Mouse (Mus musculus) CH12.LX (cell line): Measurements from ENCODE around the gene Timeless. TPM values are rescaled to one million over a fixed set of nuclear protein-coding genes. Genes with fewer than 3 reads are reported as not detected.

Experiments
- DNase-seq: peaks from one replicate; pipeline ENCODE4 v3.0.0-alpha.2; 2013; ENCODE audit errors: extremely low read depth
- H3K27ac ChIP-seq: 2 replicates; pipeline ENCODE4 v1.5.1; 2012; ENCODE audit warnings: low read depth, mild to moderate bottlenecking, control low read depth, moderate library complexity; ENCODE audit not compliant: insufficient read depth
- H3K27me3 ChIP-seq: replicated peaks from 2 replicates; pipeline ENCODE3; 2012; ENCODE audit warnings: inconsistent platforms
- H3K36me3 ChIP-seq, 2 experiments: replicated peaks in 1 of 2; 2 replicates each; pipeline versions ENCODE3 to v1.6.1; 2012; ENCODE audit warnings: inconsistent platforms in 1 of 2, low read length in 1 of 2, mild to moderate bottlenecking in 1 of 2, mixed read lengths in 1 of 2, moderate library complexity in 1 of 2; ENCODE audit not compliant: control insufficient read depth in 1 of 2, insufficient read depth in 1 of 2
- H3K4me1 ChIP-seq, 2 experiments: 2 replicates each; pipeline ENCODE4 v1.6.1; 2012; ENCODE audit warnings: inconsistent platforms in 1 of 2, moderate library complexity in 1 of 2; ENCODE audit not compliant: insufficient read depth in 2 of 2, control insufficient read depth in 1 of 2
- H3K4me2 ChIP-seq: 2 replicates; pipeline ENCODE4 v1.6.1; 2012; ENCODE audit warnings: low read depth, mild to moderate bottlenecking, control low read depth; ENCODE audit not compliant: poor library complexity, insufficient read depth, severe bottlenecking
- H3K4me3 ChIP-seq, 3 experiments: fragments of 150-350 bp in 1 of 3; sonication (generic) in 1 of 3; replicated peaks in 1 of 3; 2 replicates each; pipeline versions ENCODE3 to v1.5.1; 2011 to 2012; ENCODE audit warnings: low read depth in 2 of 3, low read length in 2 of 3, mild to moderate bottlenecking in 2 of 3, moderate library complexity in 2 of 3, control low read depth in 1 of 3, improper control_type of control experiment in 1 of 3, inconsistent platforms in 1 of 3, mixed read lengths in 1 of 3; ENCODE audit not compliant: poor library complexity in 1 of 3
- H3K79me2 ChIP-seq: replicated peaks from 2 replicates; pipeline ENCODE4 v1.6.1; 2012; ENCODE audit warnings: mild to moderate bottlenecking, moderate library complexity; ENCODE audit not compliant: control insufficient read depth, poor library complexity, insufficient read depth, severe bottlenecking; ENCODE audit errors: extremely low read depth
- H3K9ac ChIP-seq: 2 replicates; pipeline ENCODE4 v1.6.1; 2012; ENCODE audit warnings: low read depth, mild to moderate bottlenecking, control low read depth, moderate library complexity; ENCODE audit not compliant: insufficient read depth
- H3K9me3 ChIP-seq: replicated peaks from 2 replicates; pipeline ENCODE3; 2012; ENCODE audit warnings: low read length, inconsistent platforms, mixed read lengths
- CHD1 ChIP-seq: IDR thresholded peaks from 2 replicates; pipeline ENCODE4 v1.6.1; 2012; ENCODE audit warnings: low read depth, low read length, improper control_type of control experiment, inconsistent platforms
- CHD2 ChIP-seq: IDR thresholded peaks from 2 replicates; pipeline ENCODE4 v1.6.1; 2011; ENCODE audit warnings: low read length, improper control_type of control experiment
- ELF1 ChIP-seq: IDR thresholded peaks from 2 replicates; pipeline ENCODE4 v1.6.1; 2014; ENCODE audit warnings: low read depth, mild to moderate bottlenecking, inconsistent platforms, low read length, improper control_type of control experiment
- ETS1 ChIP-seq: conservative IDR thresholded peaks from 2 replicates; pipeline ENCODE4 v1.6.1; 2012; ENCODE audit warnings: low read depth, mild to moderate bottlenecking, inconsistent platforms, low read length, improper control_type of control experiment, moderate library complexity
- JUN ChIP-seq: IDR thresholded peaks from 2 replicates; pipeline ENCODE4 v1.6.1; 2011; ENCODE audit warnings: low read depth, mild to moderate bottlenecking, low read length, improper control_type of control experiment, moderate library complexity; ENCODE audit not compliant: insufficient read depth
- JUND ChIP-seq: conservative IDR thresholded peaks from 2 replicates; pipeline ENCODE4 v1.6.1; 2011; ENCODE audit warnings: low read depth, low read length, improper control_type of control experiment
- KAT2A ChIP-seq: IDR thresholded peaks from 2 replicates; pipeline ENCODE4 v1.6.1; 2012; ENCODE audit warnings: low read length, improper control_type of control experiment, inconsistent platforms; ENCODE audit not compliant: insufficient replicate concordance
- MAFK ChIP-seq: IDR thresholded peaks from 2 replicates; pipeline ENCODE4 v1.6.1; 2011; ENCODE audit warnings: low read length, improper control_type of control experiment; ENCODE audit not compliant: insufficient replicate concordance
- MAX ChIP-seq: IDR thresholded peaks from 2 replicates; pipeline ENCODE4 v1.6.1; 2011; ENCODE audit warnings: low read length, improper control_type of control experiment
- MAZ ChIP-seq: IDR thresholded peaks from 2 replicates; pipeline ENCODE4 v1.6.1; 2012; ENCODE audit warnings: low read depth, mild to moderate bottlenecking, inconsistent platforms, low read length, improper control_type of control experiment, moderate library complexity
- MEF2A ChIP-seq: IDR thresholded peaks from 2 replicates; pipeline ENCODE4 v1.6.1; 2014; ENCODE audit warnings: low read depth, mild to moderate bottlenecking, inconsistent platforms, low read length, improper control_type of control experiment, borderline replicate concordance
- MXI1 ChIP-seq: IDR thresholded peaks from 2 replicates; pipeline ENCODE4 v1.6.1; 2011; ENCODE audit warnings: mild to moderate bottlenecking, low read depth, low read length, improper control_type of control experiment
- MYC ChIP-seq: IDR thresholded peaks from 2 replicates; pipeline ENCODE4 v1.6.1; 2011; ENCODE audit warnings: low read depth, mild to moderate bottlenecking, improper control_type of control experiment, low read length
- NELFE ChIP-seq: IDR thresholded peaks from 2 replicates; pipeline ENCODE4 v1.6.1; 2011; ENCODE audit warnings: low read depth, low read length, improper control_type of control experiment
- NRF1 ChIP-seq: IDR thresholded peaks from 2 replicates; pipeline ENCODE4 v1.6.1; 2014; ENCODE audit warnings: low read depth, mild to moderate bottlenecking, inconsistent platforms, low read length, improper control_type of control experiment, moderate library complexity
- POLR2AphosphoS2 ChIP-seq: IDR thresholded peaks from 2 replicates; pipeline ENCODE4 v1.6.1; 2011; ENCODE audit warnings: low read depth, low read length, improper control_type of control experiment
- RAD21 ChIP-seq: IDR thresholded peaks from 2 replicates; pipeline ENCODE4 v1.6.1; 2011; ENCODE audit warnings: low read depth, mild to moderate bottlenecking, low read length, improper control_type of control experiment, moderate library complexity
- RCOR1 ChIP-seq: conservative IDR thresholded peaks from 2 replicates; pipeline ENCODE4 v1.6.1; 2012; ENCODE audit warnings: low read depth, mild to moderate bottlenecking, inconsistent platforms, low read length, improper control_type of control experiment
- TCF12 ChIP-seq: IDR thresholded peaks from 2 replicates; pipeline ENCODE4 v1.6.1; 2014; ENCODE audit warnings: low read depth, mild to moderate bottlenecking, inconsistent platforms, low read length, improper control_type of control experiment
- UBTF ChIP-seq: IDR thresholded peaks from 2 replicates; pipeline ENCODE4 v1.6.1; 2012; ENCODE audit warnings: low read depth, mild to moderate bottlenecking, inconsistent platforms, low read length, improper control_type of control experiment, moderate library complexity
- USF1 ChIP-seq: IDR thresholded peaks from 2 replicates; pipeline ENCODE4 v1.6.1; 2014; ENCODE audit warnings: low read depth, mild to moderate bottlenecking, inconsistent platforms, low read length, improper control_type of control experiment
- ZMIZ1 ChIP-seq: IDR thresholded peaks from 2 replicates; pipeline ENCODE4 v1.6.1; 2012; ENCODE audit warnings: low read depth, mild to moderate bottlenecking, inconsistent platforms, low read length, improper control_type of control experiment
- ZNF384 ChIP-seq: IDR thresholded peaks from 2 replicates; pipeline ENCODE4 v1.6.1; 2012; ENCODE audit warnings: low read depth, low read length, improper control_type of control experiment, inconsistent platforms
- dilution Hi-C: fragments of 300-500 bp; cut with MboI; formaldehyde crosslinking; loops from 2 replicates; pipeline ENCODE4 v1.14.3; 2020; ENCODE audit warnings: low sequenced_read_pairs; ENCODE audit not compliant: extremely low pct_unique_long_range_greater_than_20kb, extremely low pct_ligation_motif_present
- in situ Hi-C: fragments of 300-500 bp; cut with MboI; formaldehyde crosslinking; loops from 3 replicates; pipeline ENCODE4 v1.14.3; 2019; ENCODE audit warnings: low sequenced_read_pairs, low pct_ligation_motif_present, low pct_unique_long_range_greater_than_20kb, mixed read lengths
- polyA plus RNA-seq: library from polyadenylated mRNA; unstranded; fragments of >175 nt; gene quantifications from 2 replicates; pipeline ENCODE4 v1.2.1, GENCODE M21; 2012; ENCODE audit warnings: low read depth; ENCODE audit not compliant: insufficient read length
- total RNA-seq, 2 experiments: library from RNA; depleted of rRNA; stranded (reverse); fragments of 300-350 nt in 1 of 2; fragments of >200 nt in 1 of 2; gene quantifications; 2 replicates each; pipeline ENCODE4 v1.2.3; 2012 to 2014

The Timeless gene
- total and polyA plus RNA-seq, 3 experiments = 31.7 to 65.9 (median 47.2) TPM

DNA sequence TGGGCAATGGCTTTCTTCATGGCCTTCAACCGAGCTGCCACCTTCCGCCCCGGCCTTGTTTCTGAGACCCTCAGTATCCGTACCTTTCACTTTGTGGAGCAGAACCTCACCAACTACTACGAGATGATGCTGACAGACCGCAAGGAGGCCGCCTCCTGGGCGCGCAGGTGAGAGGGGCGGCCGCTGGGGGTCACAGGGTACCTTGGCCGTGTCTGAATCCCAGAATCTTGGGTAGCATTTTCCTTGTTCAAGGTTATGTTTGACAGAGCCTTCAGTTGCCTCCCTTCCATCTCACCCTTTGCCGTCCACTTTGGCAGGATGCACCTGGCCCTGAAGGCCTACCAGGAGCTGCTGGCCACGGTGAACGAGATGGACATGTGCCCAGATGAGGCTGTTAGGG, 12.3 kb downstream of the Timeless start:
- H3K4me1 ChIP-seq = no peaks in the 10 kb centered on the region
- DNase-seq = no peak
- H3K79me2 ChIP-seq = no peaks in the 10 kb centered on the region
- no peaks in the 10 kb centered on the region for H3K27me3 ChIP-seq
- H3K9ac ChIP-seq = no peak overlapping the region
- H3K4me3 ChIP-seq = no peak overlapping the region
- dilution Hi-C loops (no loop called here), in situ Hi-C loops (no loop called here)
- H3K4me2 ChIP-seq = no peak overlapping the region
- H3K27ac ChIP-seq = no peak overlapping the region
- TF ChIP-seq RAD21 (no peak), ETS1 (no peak), ZMIZ1 (no peak), POLR2AphosphoS2 (no peak), MXI1 (no peak), MEF2A (no peak), CHD2 (no peak), MAX (no peak), KAT2A (no peak), NELFE (no peak), UBTF (no peak), CHD1 (no peak)
- peaks cover 76 to 96% of the 10 kb centered on the region in 2 experiments for H3K36me3 ChIP-seq
- H3K9me3 ChIP-seq = no peaks in the 10 kb centered on the region

DNA sequence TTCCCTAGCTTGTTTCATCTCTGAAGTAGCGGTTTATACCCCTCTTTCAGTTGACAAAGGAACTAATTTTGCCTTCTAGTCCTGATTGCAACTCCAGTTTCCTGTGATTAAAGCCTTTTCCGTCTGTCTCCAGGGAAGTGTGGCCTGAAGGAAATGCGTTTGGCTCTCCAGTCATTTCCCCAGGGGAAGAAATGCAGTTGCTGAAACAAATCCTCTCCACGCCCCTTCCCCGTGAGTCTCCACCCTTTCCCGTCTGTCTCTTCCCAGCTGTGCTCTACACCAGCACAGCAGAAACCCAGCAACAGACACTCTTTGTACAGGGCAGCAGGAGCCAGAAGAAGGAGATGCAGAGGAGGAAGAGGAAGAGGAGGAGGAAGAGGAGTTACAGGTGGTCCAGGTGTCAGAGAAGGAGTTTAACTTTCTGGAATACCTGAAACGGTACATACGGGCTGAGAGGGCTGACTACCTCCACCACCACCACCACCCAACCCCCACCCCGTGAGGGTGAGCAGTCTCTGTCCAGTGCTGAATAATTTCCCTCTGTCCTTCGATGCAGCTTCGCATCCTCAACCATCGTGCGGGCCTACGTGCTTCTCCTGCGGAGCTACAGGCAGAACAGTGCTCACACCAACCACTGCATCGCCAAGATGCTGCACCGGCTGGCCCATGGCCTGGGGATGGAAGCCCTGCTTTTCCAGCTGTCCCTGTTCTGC, 15.3 kb downstream of the Timeless start:
- Histone ChIP-seq H3K4me3 (no peak overlapping the region), H3K4me2 (no peak overlapping the region), H3K27ac (no peak overlapping the region), H3K79me2 (no peaks in the 10 kb centered on the region), H3K9ac (no peak overlapping the region), H3K4me1 (no peaks in the 10 kb centered on the region), H3K36me3 (peaks cover 83 to 97% of the 10 kb centered on the region in 2 experiments), H3K9me3 (no peaks in the 10 kb centered on the region), H3K27me3 (no peaks in the 10 kb centered on the region)
- DNase-seq = no peak
- TF ChIP-seq RCOR1 = no peak
- TF ChIP-seq NELFE = no peak
- no peak for TF ChIP-seq MYC
- TF ChIP-seq MEF2A = no peak
- no peak for TF ChIP-seq POLR2AphosphoS2
- TF ChIP-seq MXI1 = no peak
- no peak for TF ChIP-seq MAZ
- no peak for TF ChIP-seq USF1
- TF ChIP-seq KAT2A = no peak
- TF ChIP-seq ETS1 = no peak
- TF ChIP-seq ELF1 = no peak
- no peak for TF ChIP-seq CHD2
- TF ChIP-seq JUND = no peak
- no peak for TF ChIP-seq ZNF384
- no peak for TF ChIP-seq ZMIZ1
- TF ChIP-seq MAFK = no peak
- no peak for TF ChIP-seq NRF1
- TF ChIP-seq UBTF = no peak
- no peak for TF ChIP-seq TCF12
- no peak for TF ChIP-seq JUN
- dilution Hi-C loops (no loop called here), in situ Hi-C loops (no loop called here)
